ENCODE assay signal across 1 mouse cellular context in genomic region chr19:56801656-56802351, GRCm38 (mm10).
TF ChIP-seq lines count a peak whose summit lies in the region.

No protein-coding gene starts in this region.

TF ChIP-seq in MEL, 35 proteins besides CTCF, POLR2A, EP300 and RAD21 (continued from another document):
- peak; percentile 65; the same call in 1 of the 2 replicates for TF ChIP-seq ELF1 (IDR thresholded peaks at IDR 0.05; ENCODE audit: low read depth, low read length)
- TF ChIP-seq SIN3A (IDR thresholded peaks at IDR 0.05; ENCODE audit: low read length), result peak; percentile 97
- TF ChIP-seq RCOR1 (IDR thresholded peaks at IDR 0.05; ENCODE audit: low read depth, low read length), result peak; percentile 99
- peak; percentile 85 for TF ChIP-seq MAFK (IDR thresholded peaks at IDR 0.05; ENCODE audit: borderline replicate concordance, low read depth, low read length)
- TF ChIP-seq ZC3H11A (IDR thresholded peaks at IDR 0.05; ENCODE audit: low read depth, low read length), result no peak
- TF ChIP-seq MAX (IDR thresholded peaks at IDR 0.05; ENCODE audit: low read length), result peak; percentile 11; the same call in 1 of the 2 replicates
- peak; percentile 75 for TF ChIP-seq TBP (IDR thresholded peaks at IDR 0.05; ENCODE audit: low read depth, low read length)
- TF ChIP-seq POLR2AphosphoS2 (IDR thresholded peaks at IDR 0.05; ENCODE audit: low read length), result 0 out of 2 replicates have a peak, but pooled peaks have one; percentile 15
- TF ChIP-seq HCFC1 (IDR thresholded peaks at IDR 0.05; ENCODE audit: low read depth, low read length), result peak; percentile 63; the same call in 1 of the 2 replicates
- peak; percentile 45 for TF ChIP-seq NELFE (IDR thresholded peaks at IDR 0.05; ENCODE audit: low read depth, low read length)
- TF ChIP-seq UBTF (IDR thresholded peaks at IDR 0.05; ENCODE audit: borderline replicate concordance, insufficient read depth, low read depth, low read length), result no peak
- peak; percentile 94 for TF ChIP-seq MYC (IDR thresholded peaks at IDR 0.05; ENCODE audit: low read depth, low read length)
- TF ChIP-seq ETS1 (IDR thresholded peaks at IDR 0.05; ENCODE audit: low read depth, low read length), result peak; percentile 99
- TF ChIP-seq NRF1 (IDR thresholded peaks at IDR 0.05; ENCODE audit: insufficient read depth, low read depth, low read length, poor library complexity, severe bottlenecking), result no peak
- 0 out of 2 replicates have a peak, but pooled peaks have one; percentile 7 for TF ChIP-seq ZKSCAN1 (IDR thresholded peaks at IDR 0.05; ENCODE audit: low read depth, low read length)
- no peak for TF ChIP-seq ZNF384 (IDR thresholded peaks at IDR 0.05; ENCODE audit: low read depth, low read length)
- TF ChIP-seq TAL1 (IDR thresholded peaks at IDR 0.05; ENCODE audit: low read length), result peak; percentile 97
- TF ChIP-seq BHLHE40 (IDR thresholded peaks at IDR 0.05; ENCODE audit: borderline replicate concordance, low read depth, low read length), result peak; percentile 99
- TF ChIP-seq TCF12 (IDR thresholded peaks at IDR 0.05; ENCODE audit: low read depth, low read length), result peak; percentile 100
- peak; percentile 95 for TF ChIP-seq CHD1 (IDR thresholded peaks at IDR 0.05; ENCODE audit: low read depth, low read length)
- no peak for TF ChIP-seq USF1 (IDR thresholded peaks at IDR 0.05; ENCODE audit: low read depth, low read length)
- no peak; the same call in 1 of the 2 replicates for TF ChIP-seq KAT2A (conservative IDR thresholded peaks at IDR 0.05; ENCODE audit: low read depth, low read length)
- peak; percentile 89 for TF ChIP-seq MYB (IDR thresholded peaks at IDR 0.05; ENCODE audit: low read depth, low read length)
- TF ChIP-seq MXI1 (IDR thresholded peaks at IDR 0.05; ENCODE audit: low read depth, low read length), result peak; percentile 95
